Mouse (Mus musculus) NIH3T3 (cell line): ENCODE measurements around the gene Gm38392.

Experiments
- DNase-seq: peaks from one replicate; pipeline ENCODE4 v3.0.0-alpha.2; 2012; ENCODE audit warnings: low read depth

Gm38392 gene

DNA sequence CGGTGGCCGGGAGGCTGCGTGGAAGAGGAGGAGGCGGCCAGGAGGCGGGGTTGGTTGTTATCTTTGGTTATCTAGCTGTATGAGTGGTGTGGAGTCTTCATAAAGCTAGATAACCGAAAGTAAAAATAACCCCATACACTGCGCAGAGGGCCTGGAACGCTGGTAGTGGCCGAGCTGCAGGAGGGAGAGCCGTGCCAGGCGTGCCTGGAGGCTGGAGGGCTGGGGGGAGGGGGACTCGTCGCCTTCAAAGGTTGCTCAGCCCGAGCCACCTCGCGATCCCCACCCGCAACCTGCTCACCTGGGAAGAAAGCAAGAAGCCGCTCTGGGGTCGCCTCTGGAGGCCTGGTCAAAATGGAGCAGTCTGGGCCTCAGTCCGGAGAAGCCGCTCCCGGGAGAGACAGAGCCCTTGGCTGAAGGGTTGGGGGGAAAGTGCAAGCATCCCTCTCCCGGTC, 71.4 kb downstream of the Gm38392 start:
- no peak for DNase-seq

DNA sequence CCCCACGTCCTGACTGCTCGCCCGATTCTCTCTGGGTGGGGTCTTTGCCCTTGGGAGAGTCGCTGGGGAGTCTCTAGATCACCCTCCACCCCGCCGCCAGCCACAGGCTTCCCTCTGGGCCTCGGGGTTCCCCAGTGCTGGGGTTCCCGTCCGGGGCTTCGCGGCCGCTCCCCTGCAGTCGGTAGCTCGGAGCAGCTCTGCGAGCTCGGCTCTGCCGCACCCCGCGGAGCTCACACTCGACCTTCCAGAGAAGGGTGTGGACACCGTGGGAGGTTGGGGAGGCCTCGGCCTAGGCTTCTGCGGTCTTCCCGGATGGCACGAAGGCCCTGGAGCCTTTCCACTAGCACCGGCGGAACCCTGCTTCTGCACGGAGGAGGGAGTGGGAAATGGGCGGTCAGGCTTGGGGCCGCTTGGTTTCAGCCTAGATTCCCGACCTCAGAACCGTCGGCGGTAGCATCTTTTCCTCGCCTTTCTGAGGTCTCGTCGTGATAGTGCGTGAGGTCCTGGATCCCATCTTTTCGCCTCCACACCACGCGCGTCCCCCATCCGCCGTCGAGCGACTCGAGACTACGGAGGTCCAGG, 71.9 kb downstream of the Gm38392 start:
- DNase-seq: no peak

DNA sequence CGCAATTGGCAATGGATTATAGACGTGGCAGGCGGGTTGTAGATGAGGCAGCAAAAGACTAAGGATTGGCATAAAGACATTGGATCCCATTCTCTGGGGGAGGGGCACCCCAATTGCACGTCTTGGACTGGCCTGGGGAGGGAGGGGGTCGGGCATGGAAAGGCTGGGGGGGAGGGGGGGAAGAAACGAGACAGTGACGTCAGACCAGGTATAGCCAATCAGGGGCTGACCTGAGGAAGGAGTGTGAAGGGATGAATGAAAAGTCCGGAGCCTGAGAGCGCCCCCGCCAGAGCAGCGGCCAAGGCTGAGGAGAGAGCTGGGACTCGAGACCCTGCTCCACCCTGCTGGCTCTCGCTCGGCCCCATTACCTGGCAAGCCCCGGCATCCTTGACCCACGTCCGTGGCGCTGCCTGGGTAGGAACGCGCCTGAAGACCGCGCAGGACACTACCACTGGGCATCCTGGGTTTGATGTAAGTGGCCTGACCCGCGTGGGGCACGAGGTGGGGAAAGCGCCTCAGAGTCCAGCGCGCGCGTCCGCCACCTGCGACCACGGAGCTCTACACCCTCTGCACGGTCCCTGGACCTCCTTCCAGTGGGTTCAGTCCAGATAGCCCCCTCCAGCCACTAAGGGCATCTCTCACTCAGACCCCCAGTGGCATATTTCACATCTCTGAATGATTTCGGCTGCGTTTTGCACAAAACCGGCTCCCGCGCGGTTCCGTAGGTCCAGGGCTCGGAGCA, 72.6 kb downstream of the Gm38392 start:
- DNase-seq: no peak

- no peak for DNase-seq
Observed at GRCm38 (mm10) chr3:88213019-88213418, 74.0 kb downstream of the Gm38392 start.

GRCm38 (mm10) chr3:88212356-88212755, 74.7 kb downstream of the Gm38392 start:
- no peak for DNase-seq

DNA sequence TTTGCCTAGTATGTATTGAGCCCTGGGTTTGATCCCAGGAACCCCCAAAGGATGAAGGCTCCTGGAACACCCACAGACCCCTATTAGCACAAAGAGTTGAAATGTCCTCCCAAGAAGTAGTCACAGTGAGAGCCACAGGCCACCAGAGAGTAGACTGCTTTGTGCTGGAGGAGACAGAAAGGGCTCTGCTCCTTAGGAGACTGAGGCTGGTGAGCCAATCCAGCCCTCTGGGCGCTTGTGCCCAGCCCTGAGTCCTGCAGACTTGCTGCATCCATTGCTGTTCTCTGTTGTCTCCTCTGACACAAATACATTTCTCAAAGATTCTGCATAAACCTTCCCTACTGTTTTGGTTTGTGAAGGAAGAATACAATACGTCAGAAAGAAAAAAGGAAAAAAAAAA, 76.1 kb downstream of the Gm38392 start:
- DNase-seq: no peak

- peak; percentile 88 for DNase-seq
Observed at GRCm38 (mm10) chr3:88210121-88210520, 76.9 kb downstream of the Gm38392 start.

- no peak for DNase-seq
Observed at GRCm38 (mm10) chr3:88209306-88209705, 77.7 kb downstream of the Gm38392 start.

- no peak for DNase-seq
Observed at GRCm38 (mm10) chr3:88208226-88208720, 78.7 kb downstream of the Gm38392 start.

DNA sequence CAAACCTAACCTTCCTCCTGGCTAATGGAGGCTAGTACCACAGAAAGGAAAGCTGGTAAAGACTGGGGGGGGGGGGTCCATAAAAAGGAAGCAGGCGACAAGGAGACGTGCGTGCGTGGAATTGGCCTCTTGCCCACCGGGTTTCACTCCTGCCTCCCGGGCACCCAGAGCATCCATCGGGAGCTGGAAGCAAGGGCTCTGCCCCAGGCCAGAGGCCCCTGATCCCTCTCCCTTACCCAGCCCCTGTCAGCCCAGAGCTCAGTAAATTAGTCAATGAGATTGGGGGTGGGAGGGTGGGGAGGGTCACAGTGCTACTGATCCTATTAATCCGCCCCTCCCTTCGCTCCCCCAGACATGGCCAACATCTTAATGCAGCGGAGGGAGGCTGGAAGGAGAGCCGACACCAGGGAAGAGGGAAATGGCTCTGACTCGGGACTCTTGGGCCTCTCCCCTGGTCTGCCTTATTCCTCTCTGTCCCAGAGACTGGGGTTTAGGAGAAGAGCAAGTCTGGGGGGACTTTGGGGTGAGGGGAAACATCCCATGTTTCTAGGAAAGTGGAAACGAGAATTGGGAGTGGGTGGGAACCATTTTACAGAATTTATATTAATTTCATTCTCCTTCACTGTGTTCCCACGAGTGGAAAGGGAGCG, 79.4 kb downstream of the Gm38392 start:
- no peak for DNase-seq

DNA sequence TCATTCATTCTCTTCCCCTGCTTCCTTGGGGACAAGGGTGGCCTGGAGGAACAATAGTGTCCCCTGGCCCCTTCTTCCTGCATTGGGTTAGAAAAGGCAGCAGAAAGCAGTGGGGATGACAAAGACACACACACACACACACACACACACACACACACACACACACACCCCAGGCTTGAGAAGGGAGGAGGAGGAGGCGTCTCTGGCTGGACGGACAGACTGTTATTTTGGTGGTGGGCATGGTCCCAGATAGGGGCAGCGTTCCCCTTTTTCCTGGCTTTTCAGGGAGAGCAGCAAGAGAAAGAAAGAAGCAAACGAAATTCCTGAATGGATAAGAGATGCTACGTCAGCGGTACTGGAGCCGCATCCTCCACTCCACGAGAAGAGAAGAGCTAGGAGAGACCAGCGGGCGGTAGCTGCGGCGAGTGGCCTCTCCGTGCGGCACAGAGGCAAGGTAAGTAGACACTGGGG, 80.1 kb downstream of the Gm38392 start:
- DNase-seq: no peak

GRCm38 (mm10) chr3:88206500-88206899, 80.5 kb downstream of the Gm38392 start:
- no peak for DNase-seq

- DNase-seq: no peak
Observed at GRCm38 (mm10) chr3:88205563-88206491, 81.2 kb downstream of the Gm38392 start.

DNA sequence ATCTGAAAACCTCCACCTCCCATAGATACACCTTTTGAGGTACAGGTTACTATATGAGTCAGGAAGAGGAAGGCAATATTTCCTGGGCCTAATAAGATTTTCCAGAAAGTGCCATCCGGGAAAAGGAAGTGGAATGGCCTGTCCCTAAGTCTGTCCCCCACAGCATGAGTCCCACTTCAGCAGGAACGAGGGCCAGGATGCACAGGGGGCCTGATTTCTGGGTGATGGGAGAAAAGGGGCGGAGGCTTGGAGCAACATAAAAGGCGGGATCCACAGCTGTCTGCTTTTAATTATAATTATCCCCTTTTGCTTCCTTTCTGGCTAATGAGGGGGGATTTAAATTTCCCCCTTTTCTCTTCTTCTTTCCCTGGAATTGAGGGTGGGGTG, 81.8 kb downstream of the Gm38392 start:
- no peak for DNase-seq

GRCm38 (mm10) chr3:88204751-88205150, 82.3 kb downstream of the Gm38392 start:
- DNase-seq: no peak

GRCm38 (mm10) chr3:88203999-88204700, 82.9 kb downstream of the Gm38392 start:
- DNase-seq: no peak

DNA sequence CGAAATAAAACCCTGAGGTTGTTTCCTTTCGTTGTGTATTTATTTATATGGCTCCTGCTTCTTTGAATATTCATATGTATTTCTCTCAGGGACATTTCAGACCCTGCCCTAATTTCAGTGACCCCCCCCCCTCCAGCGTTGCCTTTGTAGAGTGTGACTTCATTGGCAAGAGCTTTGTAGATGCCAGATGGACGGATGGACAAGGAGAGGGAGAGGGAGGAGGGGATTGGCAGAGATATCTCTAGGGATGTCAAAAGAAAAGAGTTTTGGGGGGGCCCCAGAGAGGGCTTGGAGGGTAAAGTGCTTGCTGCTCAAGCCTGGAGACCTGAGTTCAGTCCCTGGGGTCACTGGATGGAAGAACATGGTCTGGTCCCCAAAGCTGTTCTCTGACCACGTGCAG, 83.6 kb downstream of the Gm38392 start:
- no peak for DNase-seq

DNA sequence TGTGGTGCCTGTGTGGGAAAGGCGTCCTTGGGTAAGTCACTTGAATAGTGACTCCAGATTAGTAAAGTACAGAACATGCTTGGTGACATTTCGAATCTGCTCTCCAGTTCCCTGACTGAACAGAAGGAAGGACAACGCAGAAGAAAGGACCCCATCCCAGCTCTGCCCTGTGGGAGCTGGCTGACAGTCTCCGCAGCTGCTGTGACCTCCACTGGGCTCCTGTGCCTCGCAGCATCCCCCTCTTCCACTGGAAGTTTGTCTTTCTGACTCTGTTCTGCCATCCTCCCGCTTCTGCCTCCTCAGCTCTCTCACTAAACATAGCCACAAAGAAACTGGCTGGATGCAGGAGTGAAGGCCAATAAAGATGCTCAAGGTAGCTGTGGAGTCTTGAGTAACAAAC, 84.0 kb downstream of the Gm38392 start:
- DNase-seq: no peak

- DNase-seq: no peak
Observed at GRCm38 (mm10) chr3:88201640-88202039, 85.4 kb downstream of the Gm38392 start.

GRCm38 (mm10) chr3:88200972-88201330, 86.1 kb downstream of the Gm38392 start:
- no peak for DNase-seq
